Mouse (Mus musculus) spleen, postnatal 10 days (tissue): Measurements from ENCODE around the gene Foxn3.

Experiments used
- DNase-seq, 2 experiments: peaks; one replicate each; pipeline ENCODE4 v3.0.0; 2021 to 2022; ENCODE audit warnings: low spot score in 2 of 2

Foxn3 gene

DNA sequence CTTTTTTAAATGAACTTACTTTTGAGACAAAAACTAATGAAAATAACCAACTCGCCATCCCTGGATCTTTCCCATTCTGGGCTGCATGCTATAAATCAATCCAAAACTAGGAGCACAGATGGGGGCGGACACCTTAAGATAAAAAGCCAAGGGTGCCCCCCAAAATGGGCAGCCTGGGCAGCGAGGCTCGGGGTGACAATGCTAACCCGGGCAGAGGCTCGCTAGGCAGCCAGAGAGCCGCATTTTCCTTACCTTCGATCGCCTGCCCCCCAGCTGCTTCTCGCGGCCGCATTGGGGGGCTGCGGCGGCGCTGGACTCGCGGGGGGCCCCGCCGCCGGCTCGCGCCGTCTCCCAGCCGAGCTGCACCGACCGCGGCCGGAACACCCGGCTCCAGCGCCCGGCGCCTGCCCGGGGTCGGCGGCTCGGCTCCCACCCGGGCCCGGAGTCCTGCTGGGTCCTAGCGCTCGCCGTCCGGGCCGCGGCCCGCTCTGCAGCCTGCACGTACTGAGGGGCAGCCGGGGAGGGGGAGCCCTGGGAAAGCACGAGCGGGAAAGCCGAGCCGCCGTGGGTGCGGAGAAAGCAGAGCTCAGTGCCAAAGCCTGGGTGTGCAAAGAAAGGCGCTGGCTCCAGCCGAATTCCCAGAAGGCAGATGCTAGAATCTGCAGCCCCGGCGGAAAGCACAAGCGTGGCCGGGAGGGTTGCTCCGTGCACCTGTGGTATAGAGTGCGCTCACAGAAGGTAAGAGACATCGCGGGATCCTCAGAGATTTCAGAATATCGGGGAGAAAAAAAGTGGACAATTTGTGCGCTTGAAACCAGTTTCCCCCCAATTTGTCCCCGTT lies at the start of gene Foxn3:
TSS of gene Foxn3 (minus strand) at position 364 of the 841 bp plus-strand sequence.
- peak; percentile 68 to 77 for DNase-seq

- DNase-seq, result no peak
Measured at GRCm38 (mm10) chr12:99612181-99612871, 48.9 kb upstream of the Foxn3 start.

- no peak for DNase-seq
Measured at GRCm38 (mm10) chr12:99610868-99611267, 47.5 kb upstream of the Foxn3 start.

- DNase-seq, result no peak
Measured at GRCm38 (mm10) chr12:99610069-99610815, 46.9 kb upstream of the Foxn3 start.

DNA sequence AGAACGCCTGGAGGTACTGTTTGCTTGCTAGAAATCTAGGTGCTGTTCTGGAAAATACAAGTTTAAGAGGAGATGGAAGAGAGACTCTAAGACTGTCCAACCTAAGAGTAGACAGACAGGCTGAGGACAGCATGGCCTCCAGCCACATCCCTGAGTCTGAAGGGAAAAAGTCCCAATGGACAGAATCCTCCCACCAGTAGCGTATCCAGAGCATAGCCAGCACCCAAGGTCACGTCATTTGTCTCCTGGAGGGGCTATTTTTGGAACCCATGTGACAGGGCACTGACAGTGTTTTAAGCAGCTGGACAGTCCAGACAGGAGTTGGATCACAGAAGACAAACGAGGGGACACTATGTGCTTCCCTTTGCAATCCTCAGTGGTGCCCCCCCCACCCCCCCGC lies 46.3 kb upstream of the Foxn3 start:
- no peak for DNase-seq

- no peak for DNase-seq
Measured at GRCm38 (mm10) chr12:99608279-99608955, 45.0 kb upstream of the Foxn3 start.

DNA sequence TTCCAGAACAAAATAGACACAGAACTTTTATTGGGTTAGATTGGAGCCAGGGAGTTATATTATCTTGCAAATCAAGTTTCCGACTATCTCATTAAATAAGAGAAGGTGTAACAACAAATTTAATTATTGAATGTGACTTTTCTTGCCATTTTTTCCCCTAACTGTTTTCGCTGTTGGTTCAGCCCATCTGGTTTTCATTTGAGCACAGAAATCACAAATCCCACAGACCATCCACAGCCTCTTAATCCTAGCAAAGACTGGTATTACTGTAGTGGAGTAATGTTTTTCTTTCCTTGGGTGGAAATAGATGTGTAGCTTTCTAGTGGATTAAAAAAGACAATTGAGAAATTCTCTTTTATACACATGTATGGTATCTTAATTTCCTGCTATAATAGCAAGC lies 40.0 kb upstream of the Foxn3 start:
- DNase-seq, result no peak

GRCm38 (mm10) chr12:99601841-99602240 lies 38.5 kb upstream of the Foxn3 start:
- no peak for DNase-seq

GRCm38 (mm10) chr12:99601392-99601791 lies 38.0 kb upstream of the Foxn3 start:
- DNase-seq, result no peak

GRCm38 (mm10) chr12:99599606-99600005 lies 36.2 kb upstream of the Foxn3 start:
- no peak for DNase-seq

DNA sequence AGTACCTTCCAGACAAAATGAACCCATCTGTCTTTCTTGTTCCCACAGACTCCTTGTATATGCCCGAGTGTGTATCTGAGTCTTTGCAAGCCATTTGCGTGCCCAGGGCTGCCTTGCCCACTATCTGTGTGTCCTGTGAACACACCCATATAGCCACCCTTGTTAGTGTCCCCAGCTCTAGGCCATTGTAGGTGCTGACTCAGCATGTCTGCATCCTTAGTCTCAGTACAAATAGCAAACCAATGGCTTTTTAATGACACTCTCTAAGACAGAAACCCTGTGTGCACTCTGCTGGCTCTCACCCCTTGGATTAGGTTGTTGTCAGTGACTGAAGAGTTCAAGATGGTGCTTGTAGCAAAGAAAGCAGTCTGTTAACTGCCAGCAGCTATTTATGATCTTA lies 33.0 kb upstream of the Foxn3 start:
- no peak for DNase-seq

DNA sequence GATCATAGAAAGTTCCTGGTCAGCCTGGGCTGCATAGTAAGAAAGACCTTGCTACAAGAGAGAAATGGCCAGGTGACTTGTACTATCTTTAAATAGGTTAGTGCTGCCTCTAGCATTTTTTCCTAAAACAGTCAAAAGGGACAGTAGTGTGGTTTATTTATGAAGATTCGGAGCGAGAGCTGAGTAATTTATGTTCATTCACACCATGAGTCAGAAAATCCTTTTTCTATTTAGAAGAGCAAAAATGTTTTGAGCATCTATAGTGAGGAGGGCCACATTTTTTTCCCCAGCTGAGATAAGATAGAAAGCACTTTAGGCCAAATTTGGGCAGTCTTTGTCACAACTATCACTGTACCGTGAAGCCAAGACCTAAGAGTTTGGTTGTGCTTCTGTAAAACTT lies 24.0 kb upstream of the Foxn3 start:
- DNase-seq, result no peak

GRCm38 (mm10) chr12:99579989-99580388 lies 16.6 kb upstream of the Foxn3 start:
- no peak for DNase-seq

DNA sequence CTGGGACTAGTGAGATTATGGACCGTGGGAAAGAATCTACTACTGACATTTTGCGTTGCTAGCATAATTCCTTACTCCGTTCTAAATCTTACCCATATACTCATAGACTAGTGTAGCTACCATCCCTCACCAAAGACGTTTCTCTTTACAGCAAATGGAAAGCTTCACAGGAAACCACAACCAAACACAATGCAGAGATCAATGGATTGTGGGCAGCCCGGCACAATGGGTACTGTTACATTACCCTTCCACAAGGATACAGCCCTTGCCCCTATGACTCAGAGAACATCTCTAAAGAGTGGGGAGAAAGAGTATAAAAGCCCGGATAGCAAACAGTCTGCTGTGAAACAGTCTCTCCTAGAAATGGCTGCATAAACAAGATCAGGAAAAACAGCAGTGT lies 13.3 kb upstream of the Foxn3 start:
- DNase-seq, result no peak

DNA sequence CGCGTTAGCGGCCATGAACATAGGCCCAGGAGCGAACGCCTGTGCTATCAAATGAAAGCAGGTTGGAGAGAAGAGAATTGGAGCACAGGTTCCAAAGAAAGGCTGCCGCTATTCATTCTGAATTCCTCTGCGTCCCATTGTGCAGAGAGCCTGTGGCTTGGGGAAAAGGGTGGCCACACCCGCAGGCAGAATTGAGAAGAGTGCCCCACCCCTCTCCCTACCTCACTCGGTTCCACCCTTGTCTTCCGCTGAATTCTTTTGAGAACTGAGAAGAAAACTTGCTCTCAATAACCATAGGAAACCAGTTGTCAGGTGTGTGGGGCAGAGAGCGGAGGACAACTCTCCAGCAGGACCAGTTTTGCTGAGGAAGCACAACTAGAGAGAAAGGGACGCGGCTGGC lies 10.9 kb upstream of the Foxn3 start:
- DNase-seq, result no peak

- no peak for DNase-seq
Measured at GRCm38 (mm10) chr12:99573036-99573435, 9.7 kb upstream of the Foxn3 start.

DNA sequence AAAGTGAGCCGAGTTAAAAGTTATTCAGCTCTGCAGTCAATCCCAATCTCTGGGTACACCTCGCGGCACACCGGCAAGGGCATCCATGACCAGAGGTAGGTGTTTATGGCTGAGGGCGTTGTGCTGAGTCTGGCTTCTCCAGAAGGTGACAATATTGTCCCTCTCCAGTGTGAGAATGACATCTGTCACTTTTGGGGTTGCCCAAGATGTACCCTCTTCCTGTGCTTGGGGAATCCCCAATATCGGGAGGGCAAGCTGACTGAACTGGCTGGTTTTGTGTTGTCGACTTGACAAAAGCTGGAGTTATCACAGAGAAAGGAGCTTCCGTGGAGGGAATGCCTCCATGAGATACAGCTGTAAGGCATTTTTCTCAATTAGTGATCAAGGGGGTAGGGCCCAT lies 8.6 kb upstream of the Foxn3 start:
- no peak for DNase-seq

DNA sequence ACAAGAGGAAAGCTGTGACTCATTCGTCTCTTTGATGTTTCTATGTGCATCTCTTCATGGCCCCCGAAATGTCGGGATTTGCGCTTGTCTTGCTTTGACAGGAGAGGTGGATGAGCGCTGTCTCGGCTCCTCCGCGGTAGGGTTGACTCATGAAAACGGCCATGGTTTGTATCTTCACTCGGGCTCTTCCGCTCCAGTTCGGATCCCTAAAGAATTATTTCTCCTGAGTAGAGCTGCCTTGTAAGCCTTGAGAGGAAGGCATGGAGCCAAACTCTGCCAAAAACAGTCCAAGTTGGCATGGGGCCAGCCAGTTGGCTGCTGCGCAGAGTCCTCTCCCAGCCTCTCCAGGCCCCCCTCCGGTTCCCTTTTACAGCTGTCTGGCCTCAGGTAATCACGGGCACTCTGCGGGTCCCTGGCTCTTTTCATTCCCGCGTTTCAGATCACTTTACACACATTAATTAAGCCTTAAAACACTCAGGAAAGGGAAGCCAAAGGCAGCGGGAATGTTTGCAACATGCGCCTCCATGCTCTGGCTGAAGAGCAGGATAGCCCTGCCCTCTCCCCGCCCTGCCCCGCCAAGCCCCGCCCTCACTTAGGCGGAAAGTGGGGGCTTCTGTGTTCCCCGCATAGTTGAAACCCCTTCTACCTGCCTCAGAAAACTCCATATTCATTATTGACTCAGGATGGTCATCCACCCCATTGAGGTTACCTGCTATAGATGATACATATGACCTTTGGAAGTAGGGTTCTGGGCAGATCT lies 7.0 kb upstream of the Foxn3 start:
- no peak for DNase-seq

GRCm38 (mm10) chr12:99565606-99566005 lies 2.2 kb upstream of the Foxn3 start:
- DNase-seq, result no peak

DNA sequence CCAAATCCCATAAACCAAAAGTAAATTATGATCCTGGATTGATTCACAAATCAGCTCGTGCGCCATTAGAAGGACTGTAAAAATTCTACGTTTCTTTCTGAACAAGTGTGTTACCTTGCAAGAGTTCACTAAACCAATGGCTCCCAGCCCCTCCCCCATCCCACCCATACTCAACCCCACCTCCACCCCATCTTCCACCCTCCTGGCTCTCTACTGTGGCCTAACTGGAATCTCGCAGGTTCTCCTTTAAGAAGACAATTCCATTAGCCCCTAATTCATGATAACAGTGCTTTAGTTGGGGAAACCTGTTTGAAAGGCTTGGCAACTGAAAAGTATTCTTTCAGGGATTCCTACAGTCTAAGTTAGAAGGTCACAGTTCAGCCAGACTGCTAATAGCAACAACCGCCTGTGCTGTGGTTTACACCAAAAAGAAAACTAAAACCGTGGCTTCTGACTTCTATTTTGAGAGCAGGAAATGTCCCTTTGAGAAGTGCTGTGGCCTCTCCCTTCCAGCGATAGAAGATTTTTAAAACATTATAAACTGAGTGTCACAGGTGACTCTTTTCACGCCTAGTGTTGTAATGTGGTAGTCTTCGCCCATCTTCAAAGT lies 1.0 kb upstream of the Foxn3 start:
- peak in 1 of 2 experiments; percentile 49 for DNase-seq

- DNase-seq, result peak; percentile 28 to 38
Measured at GRCm38 (mm10) chr12:99562867-99563189, 554 bp downstream of the Foxn3 start.
